ENCODE assay signal across 9 mouse cellular contexts in the genomic region with DNA sequence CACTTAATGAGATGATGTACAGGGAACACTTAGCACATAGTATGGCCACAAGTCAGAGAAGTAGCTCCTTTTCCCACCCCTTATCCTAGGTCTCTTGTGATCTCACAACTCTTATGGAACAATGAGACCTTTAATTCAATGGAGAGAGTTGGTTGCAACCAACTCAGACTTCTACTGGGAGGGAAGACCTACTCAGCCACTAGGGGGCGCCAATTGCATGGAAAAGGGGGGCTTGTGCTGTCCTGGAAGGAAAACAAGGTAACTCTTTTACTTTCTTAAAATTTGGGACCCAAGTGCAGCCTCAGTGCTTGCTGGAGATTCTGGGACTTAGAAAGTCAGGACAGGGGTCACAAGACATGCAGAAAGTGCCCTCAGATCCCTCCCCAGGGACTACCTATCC.
DNase-seq lines count a peak whose midpoint lies in the region; ATAC-seq and TF ChIP-seq lines count a peak whose summit lies in the region.
"Had no signal": no experiment of that assay in that cellular context is flagged by ENCODE, and none has a peak within 500 bp of the region (broad histone marks: within the 10 kb centered on the region; RNA-seq: fewer than 3 reads in every experiment).

No protein-coding gene starts in this region.

- peak; percentile 79 for TF ChIP-seq CTCF in forebrain, postnatal 0 days (IDR thresholded peaks at IDR 0.05; ENCODE audit: low read depth)
- TF ChIP-seq CTCF in left cerebral cortex, adult 2 months (IDR thresholded peaks at IDR 0.05): peak; percentile 98

- no peaks in the 10 kb centered on the region for H3K27me3 ChIP-seq in forebrain, postnatal 0 days (ENCODE audit: insufficient read depth, low read length)
- H3K27me3 ChIP-seq in forebrain, embryonic 13.5 days: no peaks in the 10 kb centered on the region
- H3K27me3 ChIP-seq in neural tube, embryonic 11.5 days (ENCODE audit: control insufficient read depth, insufficient read depth, low read length): no peaks in the 10 kb centered on the region

- no peak overlapping the region for H3K9ac ChIP-seq in forebrain, postnatal 0 days
- no peak overlapping the region for H3K9ac ChIP-seq in forebrain, embryonic 13.5 days
- H3K9ac ChIP-seq in neural tube, embryonic 11.5 days (ENCODE audit: low read length): no peak overlapping the region

- WGBS in forebrain, postnatal 0 days: 0% methylated on average over 1 of the region's 1 CpGs
- WGBS in forebrain, embryonic 13.5 days: 0% methylated on average over 1 of the region's 1 CpGs
- 0% methylated on average over 1 of the region's 1 CpGs for WGBS in neural tube, embryonic 11.5 days

- H3K27ac ChIP-seq in forebrain, postnatal 0 days (ENCODE audit: low read depth, low read length): no peak overlapping the region
- no peak overlapping the region for H3K27ac ChIP-seq in forebrain, embryonic 13.5 days
- H3K27ac ChIP-seq in left cerebral cortex, adult 2 months: no peak overlapping the region
- H3K27ac ChIP-seq in neural tube, embryonic 11.5 days (ENCODE audit: low read depth, low read length): no peak overlapping the region
- H3K27ac ChIP-seq: macrophage had no signal

- H3K4me1 ChIP-seq in forebrain, postnatal 0 days (ENCODE audit: insufficient read depth): no peaks in the 10 kb centered on the region
- H3K4me1 ChIP-seq in forebrain, embryonic 13.5 days: 0 out of 2 replicates have a peak, but pooled peaks cover 6% of the 10 kb centered on the region
- H3K4me1 ChIP-seq in neural tube, embryonic 11.5 days (ENCODE audit: control insufficient read depth, insufficient read depth, low read length): no peaks in the 10 kb centered on the region

- intact Hi-C loops in heart, postnatal 25 days (cut with DNase I): loop anchor here (1.0 to 10.0 kb wide), 4 partner anchors 145 to 378 kb away; no protein-coding TSS in a partner anchor
- intact Hi-C loops in left cerebral cortex, adult 2 months (cut with DNase I): loop anchor here (1.0 to 5.0 kb wide), 3 partner anchors 145 to 771 kb away; no protein-coding TSS in a partner anchor

- no peak overlapping the region for H3K4me2 ChIP-seq in forebrain, postnatal 0 days (ENCODE audit: low read depth)
- no peak overlapping the region for H3K4me2 ChIP-seq in forebrain, embryonic 13.5 days
- H3K4me2 ChIP-seq in neural tube, embryonic 11.5 days (ENCODE audit: low read depth): no peak overlapping the region

- DNase-seq in forebrain, postnatal 0 days: peak; percentile 76
- peak; percentile 26 for DNase-seq in adipocyte (ENCODE audit: low spot score)
- DNase-seq in heart, postnatal 25 days (ENCODE audit: low spot score): peak; percentile 25
- DNase-seq in left cerebral cortex, adult 2 months (ENCODE audit: extremely low spot score in 1 of 2, low spot score in 2 of 2): peak; percentile 54 to 81
- peak; percentile 75 for DNase-seq in neural tube, embryonic 11.5 days (ENCODE audit: low spot score)
- DNase-seq in testis, postnatal 10 days (ENCODE audit: low spot score): peak; percentile 92

- H3K4me3 ChIP-seq in forebrain, postnatal 0 days (ENCODE audit: low read depth, low read length): no peak overlapping the region
- H3K4me3 ChIP-seq in forebrain, embryonic 13.5 days: no peak overlapping the region
- H3K4me3 ChIP-seq in left cerebral cortex, adult 2 months: no peak overlapping the region
- no peak overlapping the region for H3K4me3 ChIP-seq in neural tube, embryonic 11.5 days (ENCODE audit: low read depth, low read length)

- no peaks in the 10 kb centered on the region for H3K36me3 ChIP-seq in forebrain, postnatal 0 days (ENCODE audit: insufficient read depth)
- no peaks in the 10 kb centered on the region for H3K36me3 ChIP-seq in forebrain, embryonic 13.5 days (ENCODE audit: poor library complexity, severe bottlenecking)
- no peaks in the 10 kb centered on the region for H3K36me3 ChIP-seq in neural tube, embryonic 11.5 days (ENCODE audit: control insufficient read depth, insufficient read depth, low read length)

- no peaks in the 10 kb centered on the region for H3K9me3 ChIP-seq in forebrain, postnatal 0 days (ENCODE audit: low read length)
- no peaks in the 10 kb centered on the region for H3K9me3 ChIP-seq in forebrain, embryonic 13.5 days (replicated peaks)
- H3K9me3 ChIP-seq in neural tube, embryonic 11.5 days (ENCODE audit: control insufficient read depth, low read length): no peaks in the 10 kb centered on the region

- ATAC-seq in forebrain, postnatal 0 days: no peak
- ATAC-seq in forebrain, embryonic 13.5 days: no peak
- peak; percentile 69 for ATAC-seq in common myeloid progenitor, adult 5-6 weeks (replicated peaks; ENCODE audit: low read depth, poor library complexity, severe bottlenecking)
- ATAC-seq in neural tube, embryonic 11.5 days (ENCODE audit: insufficient read depth, low FRiP score, low TSS enrichment): no peak

Comparison
In these comparisons a context has a peak if more than half of its experiments do, and no peak if none do; other contexts are left out.
1. DNase-seq: peak in every context shown above with its lines; median percentile 92 in testis, postnatal 10 days; 76 in forebrain, postnatal 0 days; 75 in neural tube, embryonic 11.5 days; 68 in left cerebral cortex, adult 2 months; 26 in adipocyte; 25 in heart, postnatal 25 days.